Mouse (Mus musculus) Muller cell, postnatal 12 days (primary cell): ENCODE measurements around the gene Swap70.

ENCODE experiments used
- DNase-seq: peaks from one replicate; pipeline ENCODE4 v3.0.0-alpha.2; 2015; ENCODE audit errors: inconsistent ontology term

The Swap70 gene

GRCm38 (mm10) chr7:110237837-110238451 is 16.4 kb downstream of the Swap70 start:
- DNase-seq = peak; percentile 66

DNA sequence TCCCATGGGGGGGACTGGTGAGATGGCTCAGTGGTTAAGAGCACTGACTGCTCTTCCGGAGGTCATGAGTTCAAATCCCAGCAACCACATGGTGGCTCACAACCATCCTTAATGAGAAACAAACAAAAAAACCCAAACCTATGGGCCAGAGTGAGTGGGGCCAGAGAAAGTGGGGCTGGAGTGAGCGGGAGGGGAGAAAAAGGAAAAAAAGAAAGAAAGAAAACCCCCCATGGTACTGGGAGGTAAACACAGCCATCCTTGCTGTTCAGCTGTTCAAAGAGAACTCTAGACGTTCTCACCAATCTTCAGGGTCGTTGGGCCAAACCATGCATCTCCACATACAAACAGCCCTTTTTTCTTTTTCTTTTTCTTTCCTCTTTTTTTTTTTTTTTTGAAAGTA is 18.1 kb downstream of the Swap70 start:
- no peak for DNase-seq

DNA sequence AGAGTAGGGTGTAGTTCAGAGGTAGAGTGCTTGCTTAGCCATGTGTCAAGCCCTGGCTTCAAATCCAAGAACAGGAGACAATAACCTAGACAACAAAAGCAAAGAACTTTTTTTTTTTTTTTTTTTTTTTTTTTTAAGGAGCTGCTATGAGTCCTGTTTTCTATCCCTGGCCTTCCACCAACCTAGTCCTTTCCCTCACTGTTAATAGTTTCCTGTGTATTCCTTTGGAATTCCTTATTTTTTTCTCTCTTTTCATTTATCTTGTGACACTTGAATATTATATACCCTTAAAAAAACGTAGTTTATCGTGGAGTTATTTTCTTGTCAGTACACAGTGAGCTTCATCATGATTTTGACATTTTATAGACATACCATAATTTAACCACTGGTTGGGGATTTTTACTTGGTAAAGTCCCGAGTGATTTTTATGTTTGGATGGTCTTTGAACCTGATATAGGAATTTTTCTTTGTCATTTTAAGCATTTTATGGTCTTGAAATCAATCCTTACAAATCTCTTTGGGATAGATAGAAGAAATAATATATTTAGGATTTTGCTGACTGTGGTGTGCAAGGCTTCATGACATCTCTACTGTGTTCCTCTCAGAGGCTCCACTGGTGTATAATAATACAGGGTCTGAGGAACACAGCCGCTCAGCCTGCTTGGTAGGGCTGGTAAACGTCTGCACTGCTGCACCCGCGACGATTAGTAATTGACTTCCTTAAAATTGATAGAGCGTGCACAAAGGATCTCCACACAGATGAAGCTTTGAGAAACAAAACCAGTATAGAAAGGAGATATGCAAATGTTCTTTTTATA is 20.2 kb downstream of the Swap70 start:
- DNase-seq = no peak

GRCm38 (mm10) chr7:110242290-110242581 is 20.7 kb downstream of the Swap70 start:
- no peak for DNase-seq

DNA sequence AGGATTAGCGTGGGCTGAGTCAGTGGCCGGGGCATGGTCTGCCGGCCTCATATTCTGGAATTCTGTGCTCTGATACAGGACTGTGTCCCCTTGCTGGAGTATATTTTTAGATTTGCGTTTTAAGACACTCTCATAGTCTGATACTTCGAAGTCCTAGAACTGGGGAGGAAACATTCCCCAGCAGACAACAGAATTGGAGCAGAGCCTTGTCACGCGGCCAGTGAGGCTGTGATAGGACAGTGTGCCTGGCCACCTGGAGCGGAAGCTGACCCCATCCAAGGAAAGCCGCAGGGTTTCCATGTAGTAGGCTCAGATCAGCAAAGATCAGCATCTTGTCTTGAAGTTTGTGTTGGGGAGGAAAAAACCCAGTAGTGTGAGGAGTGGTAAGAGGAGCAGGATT is 23.6 kb downstream of the Swap70 start:
- DNase-seq = no peak

GRCm38 (mm10) chr7:110246526-110246925 is 25.0 kb downstream of the Swap70 start:
- no peak for DNase-seq

- peak; percentile 68 for DNase-seq
These were observed 26.3 kb downstream of the Swap70 start for GRCm38 (mm10) chr7:110247801-110248200.

GRCm38 (mm10) chr7:110248677-110249076 is 27.2 kb downstream of the Swap70 start:
- DNase-seq = no peak

DNA sequence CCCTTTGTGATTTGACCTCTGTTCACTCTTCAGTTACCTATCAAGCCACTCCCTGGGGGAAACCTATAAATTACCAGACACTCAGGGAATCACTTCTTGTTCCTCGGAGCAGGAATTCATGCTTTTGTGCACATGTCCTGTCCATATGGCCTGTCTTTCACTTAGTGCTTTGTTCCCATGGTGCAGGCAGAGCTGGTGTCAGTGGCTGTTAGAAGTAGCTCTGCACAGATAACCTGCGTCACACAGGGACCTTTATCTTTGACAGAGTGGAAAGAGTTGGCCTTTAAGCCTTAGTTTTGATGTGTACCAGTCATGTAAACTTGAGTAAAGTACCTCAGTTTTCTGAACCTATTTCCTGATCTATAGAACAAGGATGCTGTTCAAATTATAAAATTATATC is 32.4 kb downstream of the Swap70 start:
- no peak for DNase-seq

- no peak for DNase-seq
These were observed 32.9 kb downstream of the Swap70 start for GRCm38 (mm10) chr7:110254395-110254794.

DNA sequence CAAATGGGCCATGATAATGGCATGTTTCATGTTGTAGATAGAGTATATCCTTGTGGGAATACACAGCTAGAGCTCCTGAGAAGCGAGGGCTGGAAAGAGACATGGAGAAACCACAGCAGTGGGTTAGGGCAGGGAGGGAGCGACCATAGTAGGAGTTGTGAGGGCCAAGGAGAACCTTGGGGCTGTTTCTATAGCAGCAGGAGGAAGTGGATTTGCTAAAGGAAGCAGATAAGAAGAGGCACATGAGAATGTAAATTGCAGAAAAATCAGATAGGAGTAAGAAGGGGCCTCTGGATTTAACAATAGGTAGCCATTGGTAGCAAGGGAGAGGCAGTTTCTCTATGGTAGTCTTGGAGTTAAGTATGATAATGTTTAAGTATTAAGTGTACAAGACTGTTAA is 35.5 kb downstream of the Swap70 start:
- no peak for DNase-seq

DNA sequence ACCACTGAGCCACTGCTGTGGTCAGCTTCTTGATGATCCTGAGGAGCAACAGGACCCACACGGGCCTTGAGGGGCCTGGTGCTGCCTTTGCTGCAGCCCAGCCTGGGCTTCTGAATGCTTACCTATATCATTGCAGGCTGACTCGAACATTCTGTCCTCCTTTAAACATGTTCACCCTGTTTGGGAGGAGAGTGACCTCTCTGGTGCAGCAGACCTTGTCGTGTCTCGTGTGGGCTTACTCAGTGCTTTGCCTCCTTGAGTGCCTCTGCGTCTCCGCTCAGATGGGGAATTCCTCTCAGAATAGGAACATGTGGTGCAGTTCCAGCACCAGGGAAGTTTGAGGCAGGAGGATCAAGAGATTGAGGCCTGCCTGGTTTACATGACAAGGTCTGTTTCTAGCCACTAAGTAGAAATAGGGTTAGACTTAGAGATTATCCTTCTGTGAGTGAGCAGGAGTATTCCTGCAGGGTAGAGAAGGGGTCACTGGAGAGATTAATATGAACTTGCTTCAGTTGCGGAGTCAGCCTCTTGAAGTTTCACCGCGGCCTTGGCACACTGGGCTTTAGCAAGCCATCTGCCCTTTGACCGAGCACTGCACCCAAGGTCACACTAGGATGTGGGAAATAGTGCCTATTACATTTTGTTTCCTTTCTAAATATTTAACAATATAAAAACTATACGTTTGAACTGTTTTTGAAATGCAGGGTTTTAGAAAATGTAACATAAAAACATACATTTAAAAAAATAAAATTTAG is 36.9 kb downstream of the Swap70 start:
- no peak for DNase-seq

DNA sequence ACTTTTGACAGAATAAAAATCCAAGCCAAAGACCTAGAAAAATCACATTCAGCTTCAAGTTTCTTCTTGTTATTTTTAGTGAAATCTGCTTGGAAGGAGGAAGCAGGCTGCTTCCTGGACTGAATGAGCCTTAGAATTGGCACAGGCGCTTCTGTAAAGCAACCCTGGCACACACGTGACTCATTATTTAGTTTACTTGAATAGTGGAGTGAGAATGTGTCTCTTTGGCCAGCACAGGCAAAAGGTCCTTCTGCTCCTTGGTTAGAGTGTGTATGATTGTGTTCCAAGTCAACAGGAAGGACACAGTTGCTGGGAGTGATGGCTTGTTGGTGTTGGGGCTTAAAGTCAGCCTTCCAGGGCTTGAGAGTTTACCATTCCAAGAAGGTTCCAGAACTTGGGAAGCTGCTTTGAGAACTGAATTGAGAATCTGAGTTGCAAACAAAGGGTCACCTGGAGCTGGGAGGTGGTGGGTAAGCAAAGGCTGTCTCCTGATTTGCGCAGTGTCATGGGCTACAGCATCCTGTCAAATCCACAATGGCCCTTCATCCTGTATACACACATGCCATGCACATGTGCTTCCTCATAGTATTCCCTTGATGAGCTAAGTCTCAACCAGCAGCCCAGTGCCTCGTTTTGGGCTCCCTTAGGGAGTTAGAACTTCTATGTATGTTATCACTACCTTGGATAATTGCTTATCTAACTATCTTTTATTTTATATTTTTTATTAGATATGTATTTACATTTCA is 38.6 kb downstream of the Swap70 start:
- no peak for DNase-seq

DNA sequence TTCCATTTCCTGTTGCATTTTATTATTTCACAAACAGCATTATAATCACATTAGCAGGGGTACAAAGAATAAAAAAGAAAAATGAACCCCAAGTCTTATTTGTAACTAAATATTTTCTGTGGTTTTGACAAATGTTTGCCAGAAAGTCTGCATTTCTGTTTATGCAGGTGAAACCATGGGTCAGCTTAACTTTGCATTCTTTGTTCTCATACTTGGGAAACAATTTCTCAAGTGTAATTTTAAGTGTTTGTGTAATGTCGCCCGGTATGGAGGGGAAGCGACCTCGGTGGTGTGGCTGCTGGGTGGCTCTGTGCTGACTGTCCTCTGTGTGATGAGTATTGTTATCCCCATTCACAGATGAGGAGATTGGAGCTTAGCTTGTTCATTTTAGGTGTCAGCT is 40.3 kb downstream of the Swap70 start:
- no peak for DNase-seq

GRCm38 (mm10) chr7:110262661-110263060 is 41.1 kb downstream of the Swap70 start:
- no peak for DNase-seq

DNA sequence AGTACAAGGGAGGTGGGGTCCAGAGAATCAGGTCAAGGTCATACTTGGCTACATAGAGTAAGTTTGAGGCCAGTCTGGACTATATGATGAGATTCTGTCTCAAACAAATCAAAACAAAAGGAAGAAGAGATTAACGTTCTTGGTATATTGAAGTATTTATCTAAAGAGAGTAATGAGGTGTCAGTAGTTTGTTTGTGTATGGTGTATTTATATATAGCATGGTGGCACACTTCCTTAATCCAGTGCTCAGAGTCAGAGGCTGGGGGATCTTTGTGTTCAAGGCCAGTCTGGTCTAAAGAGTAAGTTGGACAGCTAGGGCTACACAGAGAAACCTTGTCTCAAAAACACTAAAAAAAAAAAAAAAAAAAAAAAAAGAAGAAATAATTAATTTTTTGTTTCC is 42.0 kb downstream of the Swap70 start:
- DNase-seq = no peak

- peak; percentile 72 for DNase-seq
These were observed 44.3 kb downstream of the Swap70 start for GRCm38 (mm10) chr7:110265796-110266195.

- no peak for DNase-seq
These were observed 45.5 kb downstream of the Swap70 start for GRCm38 (mm10) chr7:110267014-110267413.

GRCm38 (mm10) chr7:110267994-110268393 is 46.5 kb downstream of the Swap70 start:
- DNase-seq = no peak

- peak; percentile 64 for DNase-seq
These were observed 47.0 kb downstream of the Swap70 start for GRCm38 (mm10) chr7:110268511-110268910.

DNA sequence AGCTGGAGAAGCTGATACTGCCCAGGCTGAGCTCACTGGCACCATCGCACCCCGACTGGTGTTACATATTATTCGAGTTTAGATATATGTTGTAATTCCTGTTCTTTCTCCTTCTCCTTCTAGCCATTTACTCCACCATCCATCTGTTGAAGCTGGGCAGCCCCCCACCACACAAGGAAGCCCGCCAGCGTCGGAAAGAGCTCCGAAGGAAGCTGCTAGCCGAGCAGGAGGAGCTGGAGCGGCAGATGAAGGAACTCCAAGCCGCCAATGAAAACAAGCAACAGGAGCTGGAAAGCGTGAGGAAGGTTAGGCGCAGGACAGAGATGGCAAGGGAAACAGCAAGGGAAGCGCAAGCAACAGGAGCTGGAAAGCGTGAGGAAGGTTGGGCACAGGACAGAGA is 48.3 kb downstream of the Swap70 start:
- DNase-seq = no peak

GRCm38 (mm10) chr7:110270455-110270854 is 48.9 kb downstream of the Swap70 start:
- DNase-seq = no peak
